Mouse (Mus musculus): Measurements from ENCODE around the gene Polrmt. TPM values are rescaled to one million over a fixed set of nuclear protein-coding genes. Genes with fewer than 3 reads are reported as not detected.

Gene Polrmt
- total and polyA plus RNA-seq, 3 experiments: 13.5 to 50.5 (median 49.0) TPM

DNA sequence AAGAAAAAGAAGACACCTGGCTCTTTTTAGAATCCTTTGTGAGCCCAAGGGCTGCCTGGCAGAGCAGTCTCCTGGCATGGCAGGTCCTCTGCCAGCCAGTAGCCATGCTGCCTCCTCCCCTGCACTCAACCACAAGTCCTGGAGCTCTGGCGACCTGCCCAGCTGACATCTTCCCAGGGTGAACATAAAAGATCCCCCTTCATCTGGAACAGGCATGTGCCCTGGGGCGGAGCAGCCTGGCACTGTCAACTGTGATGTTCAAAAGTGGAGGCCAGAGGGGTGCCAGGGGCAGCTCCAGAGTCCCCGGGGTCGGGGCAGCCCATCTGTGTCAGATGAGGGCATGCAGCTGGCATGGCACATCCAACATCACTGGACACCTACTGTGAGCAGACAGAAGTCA lies 31.4 kb downstream of the Polrmt start:
- in situ Hi-C loops (cut with MboI; ENCODE audit: low pct_ligation_motif_present, low pct_unique_long_range_greater_than_20kb, low sequenced_read_pairs): no loop called here
- peaks cover 3% of the 10 kb centered on the region for H3K9me3 ChIP-seq (replicated peaks; ENCODE audit: low read length)
- peaks cover 8 to 9% of the 10 kb centered on the region in 2 experiments for H3K4me1 ChIP-seq (ENCODE audit: control insufficient read depth in 1 of 2, insufficient read depth in 2 of 2)
- H3K79me2 ChIP-seq (replicated peaks; ENCODE audit: control insufficient read depth, extremely low read depth, insufficient read depth, poor library complexity, severe bottlenecking): no peaks in the 10 kb centered on the region
- H3K4me2 ChIP-seq (ENCODE audit: insufficient read depth, low read depth, poor library complexity, severe bottlenecking): no peak overlapping the region
- no peak overlapping the region for H3K4me3 ChIP-seq (replicated peaks in 1 of 3; ENCODE audit: low read depth in 2 of 3, low read length in 2 of 3, poor library complexity in 1 of 3)
- H3K9ac ChIP-seq (ENCODE audit: insufficient read depth, low read depth): no peak overlapping the region
- dilution Hi-C loops (cut with MboI; ENCODE audit: extremely low pct_ligation_motif_present, extremely low pct_unique_long_range_greater_than_20kb, low sequenced_read_pairs): no loop called here
- H3K27me3 ChIP-seq (replicated peaks): peaks cover 51% of the 10 kb centered on the region
- H3K36me3 ChIP-seq (replicated peaks in 1 of 2; ENCODE audit: control insufficient read depth in 1 of 2, insufficient read depth in 1 of 2, low read length in 1 of 2): peaks cover 21 to 26% of the 10 kb centered on the region in 2 experiments
- DNase-seq (ENCODE audit: extremely low read depth): no peak
- H3K27ac ChIP-seq (ENCODE audit: insufficient read depth, low read depth): no peak overlapping the region
- TF ChIP-seq TCF12 (IDR thresholded peaks at IDR 0.05; ENCODE audit: low read depth, low read length): no peak

DNA sequence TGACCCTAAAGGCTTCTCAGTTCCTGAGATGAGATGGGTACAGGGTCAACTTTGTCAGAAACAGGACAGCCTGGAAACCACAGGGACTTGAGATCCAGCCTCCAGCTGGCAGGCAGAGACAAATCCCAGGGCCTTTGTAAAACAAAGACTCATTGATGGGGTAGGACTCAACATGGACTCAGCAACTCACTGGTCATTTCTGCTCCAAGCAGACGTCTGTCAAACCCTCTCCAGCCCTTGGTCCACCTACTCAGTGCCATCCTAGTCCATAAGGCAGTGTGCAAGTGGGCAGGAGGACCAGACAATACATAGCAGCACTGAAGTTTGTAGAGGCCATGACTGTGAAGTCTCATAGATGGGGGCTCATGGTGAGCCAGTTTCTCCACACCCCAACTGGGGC lies 33.2 kb downstream of the Polrmt start:
- peaks cover 8 to 9% of the 10 kb centered on the region in 2 experiments for H3K4me1 ChIP-seq (ENCODE audit: control insufficient read depth in 1 of 2, insufficient read depth in 2 of 2)
- dilution Hi-C loops (cut with MboI; ENCODE audit: extremely low pct_ligation_motif_present, extremely low pct_unique_long_range_greater_than_20kb, low sequenced_read_pairs): no loop called here

DNA sequence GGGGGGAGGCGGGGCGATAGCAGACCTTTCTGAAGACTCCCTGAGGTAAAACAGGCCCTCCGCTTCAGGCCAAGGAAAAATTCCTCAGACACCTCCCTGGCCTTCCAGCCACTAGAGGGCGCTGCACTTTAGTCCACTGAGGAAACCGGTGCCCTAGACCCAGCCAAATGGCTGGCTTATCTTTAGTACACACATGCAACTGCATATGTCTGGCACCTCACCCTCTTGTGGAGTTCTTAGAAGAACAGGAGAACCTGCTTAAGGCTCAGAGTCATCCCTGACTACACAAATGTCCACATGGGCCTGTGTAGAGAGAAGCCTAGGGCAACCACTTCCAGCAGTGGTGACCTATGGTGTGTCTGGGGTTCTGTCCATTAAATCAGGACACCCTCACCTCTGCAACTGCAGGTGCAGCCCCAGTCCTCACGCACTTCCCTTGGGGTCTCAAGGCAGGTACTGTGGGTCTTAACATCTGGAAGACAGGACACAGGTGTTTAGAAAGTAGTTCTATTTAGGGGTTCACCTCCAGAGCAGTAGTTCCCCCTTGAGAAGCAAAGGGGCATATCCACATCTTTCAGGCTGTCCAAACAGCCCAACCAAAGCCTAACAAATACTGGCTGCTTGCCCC lies 33.8 kb downstream of the Polrmt start:
- Histone ChIP-seq H3K4me2 (ENCODE audit: insufficient read depth, low read depth, poor library complexity, severe bottlenecking) (no peak overlapping the region), H3K4me1 (ENCODE audit: control insufficient read depth in 1 of 2, insufficient read depth in 2 of 2) (peaks cover 7 to 14% of the 10 kb centered on the region in 2 experiments), H3K79me2 (replicated peaks; ENCODE audit: control insufficient read depth, extremely low read depth, insufficient read depth, poor library complexity, severe bottlenecking) (peaks cover 14% of the 10 kb centered on the region), H3K27me3 (replicated peaks) (peaks cover 27% of the 10 kb centered on the region), H3K27ac (ENCODE audit: insufficient read depth, low read depth) (no peak overlapping the region), H3K36me3 (replicated peaks in 1 of 2; ENCODE audit: control insufficient read depth in 1 of 2, insufficient read depth in 1 of 2, low read length in 1 of 2) (peaks cover 37 to 49% of the 10 kb centered on the region in 2 experiments), H3K9me3 (replicated peaks; ENCODE audit: low read length) (peaks cover under 1% of the 10 kb centered on the region), H3K4me3 (replicated peaks in 1 of 3; ENCODE audit: low read depth in 2 of 3, low read length in 2 of 3, poor library complexity in 1 of 3) (no peak overlapping the region), H3K9ac (ENCODE audit: insufficient read depth, low read depth) (no peak overlapping the region)
- in situ Hi-C loops (cut with MboI; ENCODE audit: low pct_ligation_motif_present, low pct_unique_long_range_greater_than_20kb, low sequenced_read_pairs) (no loop called here), dilution Hi-C loops (cut with MboI; ENCODE audit: extremely low pct_ligation_motif_present, extremely low pct_unique_long_range_greater_than_20kb, low sequenced_read_pairs) (no loop called here)
- TF ChIP-seq CHD1 (IDR thresholded peaks at IDR 0.05; ENCODE audit: low read depth, low read length): no peak
- no peak for TF ChIP-seq TCF12 (IDR thresholded peaks at IDR 0.05; ENCODE audit: low read depth, low read length)
- peak; percentile 93 for TF ChIP-seq POLR2AphosphoS2 (IDR thresholded peaks at IDR 0.05; ENCODE audit: low read depth, low read length)
- TF ChIP-seq SMC3 (IDR thresholded peaks at IDR 0.05; ENCODE audit: low read depth, low read length): peak; percentile 11; the same call in 1 of the 2 replicates
- peak in 1 of 2 experiments; percentile 75; a peak in 3 of 4 replicates for TF ChIP-seq CTCF (conservative IDR thresholded peaks at IDR 0.05 in 1 of 2, IDR thresholded peaks at IDR 0.05 in 1 of 2; ENCODE audit: low read depth in 2 of 2, low read length in 2 of 2)
- no peak for TF ChIP-seq TBP (conservative IDR thresholded peaks at IDR 0.05; ENCODE audit: low read depth, low read length)
- DNase-seq (ENCODE audit: extremely low read depth): peak; percentile 76

More for the DNA sequence above, 33.2 kb downstream of the Polrmt start:
- no peak for DNase-seq (ENCODE audit: extremely low read depth)
- Histone ChIP-seq H3K4me3 (replicated peaks in 1 of 3; ENCODE audit: low read depth in 2 of 3, low read length in 2 of 3, poor library complexity in 1 of 3) (no peak overlapping the region), H3K9me3 (replicated peaks; ENCODE audit: low read length) (peaks cover 3% of the 10 kb centered on the region), H3K79me2 (replicated peaks; ENCODE audit: control insufficient read depth, extremely low read depth, insufficient read depth, poor library complexity, severe bottlenecking) (peaks cover 9% of the 10 kb centered on the region; the same call in 1 of the 2 replicates), H3K36me3 (replicated peaks in 1 of 2; ENCODE audit: control insufficient read depth in 1 of 2, insufficient read depth in 1 of 2, low read length in 1 of 2) (peaks cover 37 to 44% of the 10 kb centered on the region in 2 experiments), H3K27ac (ENCODE audit: insufficient read depth, low read depth) (no peak overlapping the region), H3K9ac (ENCODE audit: insufficient read depth, low read depth) (no peak overlapping the region), H3K27me3 (replicated peaks) (peaks cover 33% of the 10 kb centered on the region), H3K4me2 (ENCODE audit: insufficient read depth, low read depth, poor library complexity, severe bottlenecking) (no peak overlapping the region)
- in situ Hi-C loops (cut with MboI; ENCODE audit: low pct_ligation_motif_present, low pct_unique_long_range_greater_than_20kb, low sequenced_read_pairs): no loop called here
- peak; percentile 95 for TF ChIP-seq POLR2AphosphoS2 (IDR thresholded peaks at IDR 0.05; ENCODE audit: low read depth, low read length)
- no peak for TF ChIP-seq CTCF (conservative IDR thresholded peaks at IDR 0.05 in 1 of 2, IDR thresholded peaks at IDR 0.05 in 1 of 2; ENCODE audit: low read depth in 2 of 2, low read length in 2 of 2)
